Mouse (Mus musculus) midbrain, embryonic 12.5 days (tissue): ENCODE data around the gene 1700016K19Rik. TPM values are rescaled to one million over a fixed set of nuclear protein-coding genes. Genes with fewer than 3 reads are reported as not detected.
"Not testable (repeated sequence)": the region's sequence is repeated elsewhere in the genome, so short reads cannot be mapped to it uniquely, and the experiment has no call there.

Experiments
- ATAC-seq: fragments of 200-750 bp; cut with Nextera tagmentation; 2 replicates; pipeline ENCODE4 v1.8.0; 2017; ENCODE audit warnings: low read depth, moderate TSS enrichment, moderate library complexity; ENCODE audit not compliant: low FRiP score
- H3K27ac ChIP-seq: fragments of 300-500 bp; sonication (generic); replicated peaks from 2 replicates; pipeline ENCODE4 v1.5.1; 2016; ENCODE audit warnings: mild to moderate bottlenecking
- H3K27me3 ChIP-seq: fragments of 300-500 bp; sonication (generic); 2 replicates; pipeline ENCODE4 v1.6.1; 2016; ENCODE audit warnings: mild to moderate bottlenecking
- H3K36me3 ChIP-seq: fragments of 300-500 bp; sonication (generic); 2 replicates; pipeline ENCODE4 v1.6.1; 2016
- H3K4me1 ChIP-seq: fragments of 300-500 bp; sonication (generic); 2 replicates; pipeline ENCODE4 v1.6.1; 2016
- H3K4me2 ChIP-seq: fragments of 300-500 bp; sonication (generic); replicated peaks from 2 replicates; pipeline ENCODE4 v1.6.1; 2016; ENCODE audit warnings: mild to moderate bottlenecking, moderate library complexity
- H3K4me3 ChIP-seq: fragments of 300-500 bp; sonication (generic); 2 replicates; pipeline ENCODE4 v1.5.1; 2016; ENCODE audit warnings: mild to moderate bottlenecking
- H3K9ac ChIP-seq: fragments of 300-500 bp; sonication (generic); replicated peaks from 2 replicates; pipeline ENCODE4 v1.6.1; 2016; ENCODE audit warnings: mild to moderate bottlenecking, moderate library complexity
- H3K9me3 ChIP-seq: fragments of 300-500 bp; sonication (generic); 2 replicates; pipeline ENCODE4 v1.6.1; 2016; ENCODE audit warnings: mild to moderate bottlenecking
- WGBS: fragments of 180-500 bp; shearing (Covaris S2); methylation state at CpG from one replicate; pipeline ENCODE4 v1.1.7; 2016; 5-methylcytosine and 5-hydroxymethylcytosine counted together
- polyA plus RNA-seq: library from polyadenylated mRNA; unstranded; fragments of >200 nt; fragmentation: Nextera tagmentation; extraction: Ambion mirVana; gene quantifications from 2 replicates; pipeline ENCODE4 v1.2.1, GENCODE M21; 2016

1700016K19Rik gene
- polyA plus RNA-seq, 1 experiment from 2014 or later: 0.40 TPM

- no peak overlapping the region for H3K27ac ChIP-seq
- no peak overlapping the region for H3K9ac ChIP-seq
- ATAC-seq: no peak
- H3K27me3 ChIP-seq: no peaks in the 10 kb centered on the region
- H3K36me3 ChIP-seq: no peaks in the 10 kb centered on the region
- H3K4me3 ChIP-seq: no peak overlapping the region
- WGBS: 81% methylated on average over 15 of the region's 15 CpGs
- H3K4me2 ChIP-seq: no peak overlapping the region
- no peaks in the 10 kb centered on the region for H3K4me1 ChIP-seq
- H3K9me3 ChIP-seq: no peaks in the 10 kb centered on the region
Measured at GRCm38 (mm10) chr11:75990965-75991835, 8.5 kb upstream of the 1700016K19Rik start.

GRCm38 (mm10) chr11:75991911-75992310, 7.8 kb upstream of the 1700016K19Rik start:
- H3K9me3 ChIP-seq: no peaks in the 10 kb centered on the region
- H3K4me2 ChIP-seq: no peak overlapping the region
- WGBS: 85% methylated on average over 8 of the region's 8 CpGs
- H3K36me3 ChIP-seq: no peaks in the 10 kb centered on the region
- no peak for ATAC-seq
- H3K27me3 ChIP-seq: no peaks in the 10 kb centered on the region
- H3K4me3 ChIP-seq: no peak overlapping the region
- H3K27ac ChIP-seq: no peak overlapping the region
- no peak overlapping the region for H3K9ac ChIP-seq
- H3K4me1 ChIP-seq: no peaks in the 10 kb centered on the region

- H3K9ac ChIP-seq: no peak overlapping the region
- no peak overlapping the region for H3K27ac ChIP-seq
- no peaks in the 10 kb centered on the region for H3K4me1 ChIP-seq
- no peaks in the 10 kb centered on the region for H3K27me3 ChIP-seq
- WGBS: 90% methylated on average over 8 of the region's 8 CpGs
- H3K36me3 ChIP-seq: no peaks in the 10 kb centered on the region
- no peak for ATAC-seq
- no peak overlapping the region for H3K4me3 ChIP-seq
- no peaks in the 10 kb centered on the region for H3K9me3 ChIP-seq
- no peak overlapping the region for H3K4me2 ChIP-seq
Measured at GRCm38 (mm10) chr11:75992481-75992880, 7.2 kb upstream of the 1700016K19Rik start.

- 53% methylated on average over 9 of the region's 9 CpGs for WGBS
- no peak overlapping the region for H3K27ac ChIP-seq
Measured at GRCm38 (mm10) chr11:75994357-75994756, 5.4 kb upstream of the 1700016K19Rik start.

GRCm38 (mm10) chr11:76000701-76001100, 989 bp downstream of the 1700016K19Rik start:
- no peak overlapping the region for H3K9ac ChIP-seq
- no peak for ATAC-seq
- 88% methylated on average over 5 of the region's 5 CpGs for WGBS

More at GRCm38 (mm10) chr11:75994357-75994756, 5.4 kb upstream of the 1700016K19Rik start:
- H3K9ac ChIP-seq: no peak overlapping the region
- no peaks in the 10 kb centered on the region for H3K4me1 ChIP-seq
- H3K36me3 ChIP-seq: no peaks in the 10 kb centered on the region
- H3K4me3 ChIP-seq: no peak overlapping the region
- no peak overlapping the region for H3K4me2 ChIP-seq
- H3K27me3 ChIP-seq: peaks cover 5% of the 10 kb centered on the region; the same call in 1 of the 2 replicates
- H3K9me3 ChIP-seq: no peaks in the 10 kb centered on the region
- no peak for ATAC-seq

GRCm38 (mm10) chr11:76001237-76001878, 1.6 kb downstream of the 1700016K19Rik start:
- H3K9ac ChIP-seq: no peak overlapping the region
- ATAC-seq: no peak
- no peaks in the 10 kb centered on the region for H3K9me3 ChIP-seq
- WGBS: 58% methylated on average over 3 of the region's 3 CpGs
- H3K4me1 ChIP-seq: peaks cover 7% of the 10 kb centered on the region; the same call in 1 of the 2 replicates
- no peak overlapping the region for H3K4me2 ChIP-seq
- H3K4me3 ChIP-seq: no peak overlapping the region
- no peaks in the 10 kb centered on the region for H3K36me3 ChIP-seq
- no peak overlapping the region for H3K27ac ChIP-seq
- H3K27me3 ChIP-seq: peaks cover 31% of the 10 kb centered on the region

More at GRCm38 (mm10) chr11:76000701-76001100, 989 bp downstream of the 1700016K19Rik start:
- Histone ChIP-seq H3K9me3 (no peaks in the 10 kb centered on the region), H3K4me1 (peaks cover 7% of the 10 kb centered on the region; the same call in 1 of the 2 replicates), H3K27me3 (peaks cover 31% of the 10 kb centered on the region), H3K4me3 (no peak overlapping the region), H3K27ac (no peak overlapping the region), H3K36me3 (no peaks in the 10 kb centered on the region), H3K4me2 (no peak overlapping the region)

- not testable (repeated sequence) for H3K36me3 ChIP-seq, H3K9me3 ChIP-seq, H3K4me1 ChIP-seq, ATAC-seq, H3K9ac ChIP-seq, H3K27ac ChIP-seq, H3K4me2 ChIP-seq, H3K4me3 ChIP-seq
- H3K27me3 ChIP-seq: peaks cover 26% of the 10 kb centered on the region
- 92% methylated on average over 7 of the region's 7 CpGs for WGBS
Measured at GRCm38 (mm10) chr11:76004276-76004675, 4.6 kb downstream of the 1700016K19Rik start.

- Histone ChIP-seq H3K4me1 (no peaks in the 10 kb centered on the region), H3K4me3 (no peak overlapping the region), H3K27me3 (0 out of 2 replicates have a peak, but pooled peaks cover 4% of the 10 kb centered on the region), H3K36me3 (no peaks in the 10 kb centered on the region), H3K9me3 (no peaks in the 10 kb centered on the region), H3K27ac (no peak overlapping the region), H3K9ac (no peak overlapping the region), H3K4me2 (no peak overlapping the region)
- no peak for ATAC-seq
- WGBS: 83% methylated on average over 2 of the region's 2 CpGs
Measured at GRCm38 (mm10) chr11:76008162-76008561, 8.4 kb downstream of the 1700016K19Rik start.

GRCm38 (mm10) chr11:76009101-76009500, 9.4 kb downstream of the 1700016K19Rik start:
- Histone ChIP-seq H3K4me2 (no peak overlapping the region), H3K27ac (no peak overlapping the region), H3K4me1 (no peaks in the 10 kb centered on the region), H3K36me3 (no peaks in the 10 kb centered on the region), H3K9me3 (no peaks in the 10 kb centered on the region), H3K27me3 (no peaks in the 10 kb centered on the region), H3K4me3 (no peak overlapping the region), H3K9ac (no peak overlapping the region)
- WGBS: 93% methylated on average over 6 of the region's 6 CpGs
- ATAC-seq: no peak

GRCm38 (mm10) chr11:76010838-76011624, 11.3 kb downstream of the 1700016K19Rik start:
- no peak for ATAC-seq
- no peaks in the 10 kb centered on the region for H3K27me3 ChIP-seq
- WGBS: 91% methylated on average over 9 of the region's 9 CpGs
- H3K4me1 ChIP-seq: no peaks in the 10 kb centered on the region
- H3K9me3 ChIP-seq: no peaks in the 10 kb centered on the region
- H3K4me3 ChIP-seq: no peak overlapping the region
- no peak overlapping the region for H3K9ac ChIP-seq
- no peaks in the 10 kb centered on the region for H3K36me3 ChIP-seq
- H3K27ac ChIP-seq: no peak overlapping the region
- H3K4me2 ChIP-seq: no peak overlapping the region

GRCm38 (mm10) chr11:76015251-76015650, 15.5 kb downstream of the 1700016K19Rik start:
- ATAC-seq: no peak
- WGBS: 86% methylated on average over 6 of the region's 6 CpGs

More at GRCm38 (mm10) chr11:76015251-76015650, 15.5 kb downstream of the 1700016K19Rik start:
- no peak overlapping the region for H3K4me2 ChIP-seq
- H3K9me3 ChIP-seq: no peaks in the 10 kb centered on the region
- no peaks in the 10 kb centered on the region for H3K27me3 ChIP-seq
- no peaks in the 10 kb centered on the region for H3K4me1 ChIP-seq
- no peak overlapping the region for H3K27ac ChIP-seq
- no peak overlapping the region for H3K4me3 ChIP-seq
- H3K36me3 ChIP-seq: no peaks in the 10 kb centered on the region
- H3K9ac ChIP-seq: no peak overlapping the region
